Mouse (Mus musculus): ENCODE data around the gene Exosc2. TPM values are rescaled to one million over a fixed set of nuclear protein-coding genes. Genes with fewer than 3 reads are reported as not detected.

Gene Exosc2
- polyA plus RNA-seq, 1 experiment from 2014 or later, result 42.8 TPM

DNA sequence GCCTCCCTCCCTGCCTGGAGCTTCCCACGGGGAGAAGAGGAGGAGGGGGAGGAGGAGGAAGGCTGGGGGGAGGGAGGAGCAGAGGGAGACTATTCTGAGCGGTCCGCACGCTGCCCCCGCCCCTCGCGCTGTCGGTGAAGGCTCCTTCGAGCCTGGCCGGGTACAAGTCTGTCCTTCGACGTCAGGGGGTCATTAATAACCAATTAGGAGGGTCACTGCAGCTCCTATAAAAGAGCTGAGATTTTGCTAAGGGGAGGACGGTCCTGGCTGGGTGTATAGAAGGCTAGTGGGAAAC is 31.1 kb upstream of the Exosc2 start:
- H3K9ac ChIP-seq (ENCODE audit: low read depth, low read length), result no peak overlapping the region
- ATAC-seq (replicated peaks; ENCODE audit: insufficient number of reproducible peaks, low FRiP score, low TSS enrichment), result no peak
- WGBS (ENCODE audit: insufficient replicate concordance), result under 1% methylated on average over 12 of the region's 13 CpGs

DNA sequence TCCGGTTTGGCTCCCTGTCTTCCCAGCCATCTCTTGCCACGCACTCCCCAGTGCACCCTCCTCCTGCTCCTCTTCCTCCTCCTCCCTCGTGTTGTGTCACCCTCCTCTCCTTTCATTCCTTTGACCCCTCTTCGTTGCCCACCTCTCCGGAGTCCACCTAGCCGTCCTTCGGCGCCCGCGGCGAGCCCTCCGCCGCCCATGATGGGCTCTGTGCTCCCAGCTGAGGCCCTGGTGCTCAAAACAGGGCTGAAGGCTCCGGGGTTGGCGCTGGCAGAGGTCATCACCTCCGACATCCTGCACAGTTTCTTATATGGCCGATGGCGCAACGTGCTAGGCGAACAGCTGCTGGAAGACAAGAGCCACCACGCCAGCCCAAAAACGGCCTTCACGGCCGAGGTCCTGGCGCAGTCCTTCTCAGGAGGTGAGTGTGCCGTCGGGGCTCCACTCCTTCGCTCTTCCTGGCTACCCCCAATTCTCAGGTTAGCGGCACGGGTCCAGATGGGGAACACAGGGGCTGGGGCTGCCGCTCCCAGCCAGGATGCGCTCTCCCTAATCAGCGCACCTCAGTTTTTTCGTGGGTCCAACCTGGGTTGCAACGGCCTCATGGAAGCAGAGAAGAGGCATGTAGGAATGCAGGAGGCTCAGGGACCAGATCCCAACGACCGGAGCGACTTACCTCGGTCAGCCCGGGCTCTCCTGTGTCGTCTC is 30.5 kb upstream of the Exosc2 start, which contains the start of gene Prdm12:
Gene Prdm12 (plus strand): TSS at position 137 of the 708 bp plus-strand sequence.
- H3K9me3 ChIP-seq (replicated peaks; ENCODE audit: control insufficient read depth, low read length), result no peaks in the 10 kb centered on the region
- no peaks in the 10 kb centered on the region for H3K36me3 ChIP-seq (ENCODE audit: control insufficient read depth, insufficient read depth, low read length)
- 3% methylated on average over 41 of the region's 41 CpGs for WGBS (ENCODE audit: insufficient replicate concordance)
- H3K4me3 ChIP-seq (ENCODE audit: low read depth, low read length), result 0 out of 2 replicates have a peak within 1 kb of the TSS, but pooled peaks have one; percentile 14
- no peak for ATAC-seq (replicated peaks; ENCODE audit: insufficient number of reproducible peaks, low FRiP score, low TSS enrichment)
- peaks cover 97% of the 10 kb centered on the region for H3K27me3 ChIP-seq (ENCODE audit: control insufficient read depth, insufficient read depth, low read length)
- H3K4me1 ChIP-seq (ENCODE audit: control insufficient read depth, insufficient read depth, low read length), result peaks cover 15% of the 10 kb centered on the region; the same call in 1 of the 2 replicates
- no peak within 1 kb of the TSS for H3K4me2 ChIP-seq
- H3K9ac ChIP-seq (ENCODE audit: low read depth, low read length), result no peak within 1 kb of the TSS
- H3K27ac ChIP-seq (ENCODE audit: low read depth, low read length), result no peak within 1 kb of the TSS

More for the DNA sequence above, 31.1 kb upstream of the Exosc2 start:
- Histone ChIP-seq H3K9me3 (replicated peaks; ENCODE audit: control insufficient read depth, low read length) (no peaks in the 10 kb centered on the region), H3K4me1 (ENCODE audit: control insufficient read depth, insufficient read depth, low read length) (peaks cover 15% of the 10 kb centered on the region; the same call in 1 of the 2 replicates), H3K36me3 (ENCODE audit: control insufficient read depth, insufficient read depth, low read length) (no peaks in the 10 kb centered on the region), H3K4me2 (no peak overlapping the region), H3K27ac (ENCODE audit: low read depth, low read length) (no peak overlapping the region), H3K27me3 (ENCODE audit: control insufficient read depth, insufficient read depth, low read length) (peaks cover 97% of the 10 kb centered on the region), H3K4me3 (ENCODE audit: low read depth, low read length) (0 out of 2 replicates have a peak overlapping the region, but pooled peaks have one; percentile 14)

DNA sequence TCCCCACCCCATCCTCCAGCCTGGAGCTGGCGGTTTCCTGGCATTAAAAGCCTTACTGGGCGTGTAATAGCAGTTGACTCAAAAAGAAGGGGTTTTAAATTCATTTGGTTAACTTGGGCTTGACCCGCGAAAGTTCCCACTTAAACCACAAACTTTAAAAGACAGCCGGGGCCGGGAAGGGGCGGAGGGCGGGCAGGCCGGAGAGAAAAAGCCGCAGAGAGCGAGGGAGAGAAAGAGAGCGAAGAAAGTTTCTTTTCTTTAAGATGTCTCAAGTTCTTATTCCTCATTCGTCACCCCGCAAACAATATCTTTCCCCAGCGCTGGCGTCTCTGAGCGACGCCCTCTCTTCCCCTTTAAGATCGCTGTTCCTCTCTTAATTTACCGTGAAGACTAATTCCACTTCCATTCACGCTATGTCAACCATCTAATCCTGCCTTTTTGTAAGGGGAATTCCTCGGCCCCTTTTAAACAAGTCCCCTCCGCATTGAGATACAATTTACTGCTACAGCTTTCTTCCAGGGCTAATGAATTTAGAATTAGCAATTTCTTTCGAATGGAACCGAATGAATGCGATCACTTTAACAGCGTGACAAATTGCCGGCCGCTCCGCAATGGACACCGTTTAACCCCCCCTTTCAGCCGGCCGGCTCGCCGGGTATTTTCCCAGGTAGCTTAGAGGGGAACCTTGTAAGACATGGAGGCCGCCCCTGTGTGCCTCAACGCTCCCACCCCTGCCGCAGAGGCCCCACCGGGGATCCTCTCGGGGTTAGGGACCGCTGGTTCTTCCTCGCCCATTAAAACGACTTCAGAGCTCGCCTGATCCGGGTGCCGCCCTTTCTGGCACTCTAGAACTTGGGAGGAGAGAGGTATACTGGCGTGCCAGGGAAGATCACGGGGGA is 29.7 kb upstream of the Exosc2 start:
- no peaks in the 10 kb centered on the region for H3K9me3 ChIP-seq (replicated peaks; ENCODE audit: control insufficient read depth, low read length)
- no peak for ATAC-seq (replicated peaks; ENCODE audit: insufficient number of reproducible peaks, low FRiP score, low TSS enrichment)
- H3K9ac ChIP-seq (ENCODE audit: low read depth, low read length), result no peak overlapping the region
- H3K4me2 ChIP-seq, result no peak overlapping the region
- peaks cover 93% of the 10 kb centered on the region for H3K27me3 ChIP-seq (ENCODE audit: control insufficient read depth, insufficient read depth, low read length)
- peaks cover 10% of the 10 kb centered on the region; the same call in 1 of the 2 replicates for H3K4me1 ChIP-seq (ENCODE audit: control insufficient read depth, insufficient read depth, low read length)
- WGBS (ENCODE audit: insufficient replicate concordance), result under 1% methylated on average over 48 of the region's 48 CpGs
- H3K36me3 ChIP-seq (ENCODE audit: control insufficient read depth, insufficient read depth, low read length), result no peaks in the 10 kb centered on the region
- H3K27ac ChIP-seq (ENCODE audit: low read depth, low read length), result no peak overlapping the region
- H3K4me3 ChIP-seq (ENCODE audit: low read depth, low read length), result no peak overlapping the region

DNA sequence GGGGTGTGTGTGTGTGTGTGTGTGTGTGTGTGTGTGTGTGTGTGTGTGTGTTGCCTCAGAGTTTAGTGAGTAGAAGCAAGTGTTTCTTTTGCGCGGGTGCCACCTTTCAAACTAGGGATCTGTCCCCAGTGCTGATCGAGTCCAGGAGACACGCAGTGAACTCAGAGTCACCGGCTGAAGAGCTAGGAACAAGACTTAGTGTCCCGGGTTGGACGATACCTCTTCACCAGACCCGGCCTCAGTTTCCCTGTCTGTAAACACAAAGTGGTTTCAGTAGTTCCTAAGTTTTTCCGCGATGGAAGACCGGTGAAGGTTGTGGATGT is 29.0 kb upstream of the Exosc2 start:
- WGBS (ENCODE audit: insufficient replicate concordance), result 2% methylated on average over 11 of the region's 11 CpGs
- ATAC-seq (replicated peaks; ENCODE audit: insufficient number of reproducible peaks, low FRiP score, low TSS enrichment), result no peak
- Histone ChIP-seq H3K9ac (ENCODE audit: low read depth, low read length) (no peak overlapping the region), H3K27ac (ENCODE audit: low read depth, low read length) (no peak overlapping the region), H3K9me3 (replicated peaks; ENCODE audit: control insufficient read depth, low read length) (no peaks in the 10 kb centered on the region), H3K27me3 (ENCODE audit: control insufficient read depth, insufficient read depth, low read length) (peaks cover 93% of the 10 kb centered on the region), H3K4me3 (ENCODE audit: low read depth, low read length) (no peak overlapping the region), H3K4me2 (no peak overlapping the region), H3K4me1 (ENCODE audit: control insufficient read depth, insufficient read depth, low read length) (peaks cover 7% of the 10 kb centered on the region; the same call in 1 of the 2 replicates), H3K36me3 (ENCODE audit: control insufficient read depth, insufficient read depth, low read length) (no peaks in the 10 kb centered on the region)

DNA sequence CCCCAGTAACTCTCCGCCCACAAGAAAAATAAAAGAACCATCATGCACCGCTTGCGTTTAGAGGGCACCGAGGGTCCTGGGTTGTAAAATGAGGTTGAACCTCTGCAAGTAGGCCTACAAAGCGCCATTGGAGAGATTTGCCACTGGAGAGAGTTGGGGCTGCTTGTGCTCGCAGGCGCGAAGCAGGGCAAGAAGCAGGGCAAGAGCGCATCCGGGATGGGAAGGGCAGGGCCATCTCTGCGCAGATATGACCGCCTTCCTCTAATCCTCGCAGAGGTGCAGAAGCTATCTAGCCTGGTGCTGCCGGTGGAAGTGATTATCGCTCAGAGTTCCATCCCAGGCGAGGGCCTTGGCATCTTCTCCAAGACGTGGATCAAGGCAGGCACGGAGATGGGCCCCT is 28.6 kb upstream of the Exosc2 start:
- no peak overlapping the region for H3K4me3 ChIP-seq (ENCODE audit: low read depth, low read length)
- ATAC-seq (replicated peaks; ENCODE audit: insufficient number of reproducible peaks, low FRiP score, low TSS enrichment), result no peak
- 5% methylated on average over 18 of the region's 18 CpGs for WGBS (ENCODE audit: insufficient replicate concordance)
- H3K9ac ChIP-seq (ENCODE audit: low read depth, low read length), result no peak overlapping the region
- H3K36me3 ChIP-seq (ENCODE audit: control insufficient read depth, insufficient read depth, low read length), result no peaks in the 10 kb centered on the region
- no peak overlapping the region for H3K4me2 ChIP-seq
- H3K27me3 ChIP-seq (ENCODE audit: control insufficient read depth, insufficient read depth, low read length), result peaks cover 93% of the 10 kb centered on the region
- H3K4me1 ChIP-seq (ENCODE audit: control insufficient read depth, insufficient read depth, low read length), result peaks cover 2% of the 10 kb centered on the region; the same call in 1 of the 2 replicates
- no peaks in the 10 kb centered on the region for H3K9me3 ChIP-seq (replicated peaks; ENCODE audit: control insufficient read depth, low read length)
- H3K27ac ChIP-seq (ENCODE audit: low read depth, low read length), result no peak overlapping the region

DNA sequence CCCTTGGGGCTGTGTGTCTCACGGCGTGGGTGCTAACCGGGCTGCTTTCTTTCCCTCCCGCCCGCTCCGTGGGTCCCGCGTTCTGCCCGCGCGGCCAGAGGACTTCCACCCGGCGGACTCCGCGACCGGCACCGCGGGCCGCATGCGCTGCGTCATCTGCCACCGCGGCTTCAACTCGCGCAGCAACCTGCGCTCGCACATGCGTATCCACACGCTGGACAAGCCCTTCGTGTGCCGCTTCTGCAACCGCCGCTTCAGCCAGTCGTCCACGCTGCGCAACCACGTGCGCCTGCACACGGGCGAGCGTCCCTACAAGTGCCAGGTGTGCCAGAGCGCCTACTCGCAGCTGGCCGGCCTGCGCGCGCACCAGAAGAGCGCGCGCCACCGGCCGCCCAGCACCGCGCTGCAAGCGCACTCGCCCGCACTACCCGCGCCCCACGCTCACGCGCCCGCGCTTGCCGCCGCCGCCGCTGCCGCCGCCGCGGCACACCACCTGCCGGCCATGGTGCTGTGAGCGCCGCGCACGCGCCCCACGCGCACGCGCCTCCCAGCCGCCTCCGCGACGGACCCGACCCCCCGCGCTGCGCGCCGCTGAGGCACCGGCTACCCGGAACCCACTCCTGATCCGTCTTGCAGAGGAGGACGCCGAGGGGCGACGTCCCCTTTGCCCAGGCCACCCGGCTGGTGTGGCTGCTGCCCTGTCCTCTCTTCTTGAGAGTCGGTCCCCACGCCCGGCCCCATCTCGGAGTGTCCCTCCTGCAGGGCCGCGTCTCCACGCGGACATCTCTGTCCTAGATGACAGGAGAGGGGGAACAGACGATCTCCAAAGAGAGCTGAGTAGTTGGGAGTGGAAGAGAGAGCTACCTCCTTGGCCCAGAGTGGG is 16.3 kb upstream of the Exosc2 start:
- Histone ChIP-seq H3K4me1 (ENCODE audit: control insufficient read depth, insufficient read depth, low read length) (peaks cover 9% of the 10 kb centered on the region), H3K4me3 (ENCODE audit: low read depth, low read length) (peak overlapping the region; percentile 67), H3K9ac (ENCODE audit: low read depth, low read length) (peak overlapping the region; percentile 34; the same call in 1 of the 2 replicates), H3K4me2 (peak overlapping the region; percentile 98), H3K27me3 (ENCODE audit: control insufficient read depth, insufficient read depth, low read length) (peaks cover 78% of the 10 kb centered on the region), H3K36me3 (ENCODE audit: control insufficient read depth, insufficient read depth, low read length) (no peaks in the 10 kb centered on the region), H3K27ac (ENCODE audit: low read depth, low read length) (no peak overlapping the region), H3K9me3 (replicated peaks; ENCODE audit: control insufficient read depth, low read length) (no peaks in the 10 kb centered on the region)
- ATAC-seq (replicated peaks; ENCODE audit: insufficient number of reproducible peaks, low FRiP score, low TSS enrichment), result 0 out of 2 replicates have a peak, but pooled peaks have one; percentile 7
- WGBS (ENCODE audit: insufficient replicate concordance), result under 1% methylated on average over 76 of the region's 109 CpGs

DNA sequence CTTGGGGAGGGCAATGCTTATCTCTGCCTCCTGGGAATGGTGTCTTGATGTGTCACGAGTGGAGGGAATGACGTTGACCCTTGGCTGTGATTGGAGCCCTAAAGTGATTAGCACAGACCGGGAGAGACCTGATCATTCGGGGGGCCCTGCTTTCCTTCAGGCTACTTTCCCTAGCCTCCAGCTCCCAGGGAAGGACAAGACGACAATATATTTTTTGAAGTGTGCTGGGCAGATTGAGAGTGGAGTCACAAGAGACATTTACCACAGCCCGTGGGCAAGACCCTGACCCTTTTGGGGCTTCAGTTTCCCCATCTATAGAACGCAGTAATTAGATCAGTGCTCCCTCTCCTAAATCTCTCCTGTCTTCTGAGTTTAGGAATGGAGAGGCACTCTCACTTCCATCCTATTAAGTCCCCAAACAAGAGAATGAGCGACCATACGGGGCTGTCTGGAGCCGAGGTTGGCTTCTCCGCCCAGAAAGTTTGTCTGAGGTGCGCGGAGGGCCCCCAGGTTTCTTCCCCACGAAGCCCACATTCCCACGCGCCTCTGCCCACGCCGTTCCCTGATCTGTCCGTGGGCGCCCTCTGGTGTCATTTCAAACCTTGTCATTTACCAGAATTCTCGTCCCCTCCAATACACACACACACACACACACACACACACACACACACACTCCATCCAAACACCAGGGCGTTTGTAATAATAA is 15.5 kb upstream of the Exosc2 start:
- H3K9me3 ChIP-seq (replicated peaks; ENCODE audit: control insufficient read depth, low read length), result no peaks in the 10 kb centered on the region
- H3K27me3 ChIP-seq (ENCODE audit: control insufficient read depth, insufficient read depth, low read length), result peaks cover 72% of the 10 kb centered on the region
- peaks cover 9% of the 10 kb centered on the region for H3K4me1 ChIP-seq (ENCODE audit: control insufficient read depth, insufficient read depth, low read length)
- H3K27ac ChIP-seq (ENCODE audit: low read depth, low read length), result no peak overlapping the region
- H3K36me3 ChIP-seq (ENCODE audit: control insufficient read depth, insufficient read depth, low read length), result no peaks in the 10 kb centered on the region
- H3K4me2 ChIP-seq, result peak overlapping the region; percentile 98
- H3K9ac ChIP-seq (ENCODE audit: low read depth, low read length), result peak overlapping the region; percentile 34; the same call in 1 of the 2 replicates
- ATAC-seq (replicated peaks; ENCODE audit: insufficient number of reproducible peaks, low FRiP score, low TSS enrichment), result no peak
- 4% methylated on average over 22 of the region's 22 CpGs for WGBS (ENCODE audit: insufficient replicate concordance)
- H3K4me3 ChIP-seq (ENCODE audit: low read depth, low read length), result peak overlapping the region; percentile 67

Data from heart, embryonic 11.5 days (tissue).